Mouse (Mus musculus) spleen, postnatal 36 days (tissue): Measurements from ENCODE around the gene Gnai2.

Experiments used
- DNase-seq, 2 experiments: peaks; one replicate each; pipeline ENCODE4 v3.0.0; 2022; ENCODE audit warnings: low spot score in 2 of 2, mixed read lengths in 1 of 2

Gnai2 gene

DNA sequence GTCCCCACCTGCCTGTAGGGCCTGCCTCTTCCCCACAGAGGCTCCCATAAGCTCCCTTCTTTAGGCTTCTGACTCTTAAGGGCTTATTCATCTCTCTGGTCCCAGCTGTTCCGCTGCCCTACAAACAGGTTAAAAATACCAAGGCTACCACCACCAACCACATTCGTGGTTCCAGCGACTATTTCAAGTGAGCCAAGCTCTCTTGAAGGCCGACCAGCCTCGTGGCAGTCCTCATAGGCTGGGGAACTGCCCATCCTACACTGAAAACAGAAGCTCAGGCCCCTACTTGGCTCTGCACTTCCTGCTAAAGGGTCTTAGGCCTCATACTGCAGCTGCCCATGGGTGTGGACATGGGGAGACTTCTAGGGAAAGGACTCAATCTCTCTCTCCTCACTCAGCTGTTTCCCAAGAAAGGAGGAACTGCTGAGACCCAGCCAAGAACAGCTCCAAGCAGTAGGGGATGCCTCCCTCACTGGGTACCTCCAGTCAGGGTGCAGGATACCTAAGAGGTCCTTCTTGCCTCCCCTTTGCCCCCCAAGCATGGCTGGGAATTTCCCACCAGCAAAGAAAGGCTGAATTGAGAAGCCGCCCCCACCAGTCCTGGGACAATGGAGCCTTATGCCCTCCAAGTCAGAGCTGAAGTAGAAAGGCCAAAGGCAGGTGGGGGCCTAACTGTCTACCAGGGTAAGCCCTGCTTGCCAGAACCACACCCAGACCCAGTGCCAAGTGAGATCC, 23.5 kb downstream of the Gnai2 start:
- no peak for DNase-seq

DNA sequence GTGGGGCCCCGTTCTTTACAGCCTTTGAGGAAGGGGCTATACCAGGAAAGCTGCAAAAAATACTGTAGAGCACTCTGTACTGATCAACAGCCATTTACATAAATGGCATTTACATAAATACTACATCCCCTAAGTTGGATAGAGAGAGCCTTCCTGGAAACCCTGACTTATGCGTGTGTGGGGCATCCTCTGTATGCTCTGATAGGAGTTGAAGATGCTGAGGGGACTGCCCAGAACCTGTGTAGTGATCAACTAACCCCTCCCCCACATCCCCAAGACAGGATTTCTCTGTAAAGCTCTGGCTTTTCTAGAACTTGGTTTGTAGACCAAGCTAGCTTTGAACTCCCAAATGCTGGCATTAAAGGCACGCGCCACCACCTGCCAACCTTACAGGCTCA, 25.7 kb downstream of the Gnai2 start:
- no peak for DNase-seq

DNA sequence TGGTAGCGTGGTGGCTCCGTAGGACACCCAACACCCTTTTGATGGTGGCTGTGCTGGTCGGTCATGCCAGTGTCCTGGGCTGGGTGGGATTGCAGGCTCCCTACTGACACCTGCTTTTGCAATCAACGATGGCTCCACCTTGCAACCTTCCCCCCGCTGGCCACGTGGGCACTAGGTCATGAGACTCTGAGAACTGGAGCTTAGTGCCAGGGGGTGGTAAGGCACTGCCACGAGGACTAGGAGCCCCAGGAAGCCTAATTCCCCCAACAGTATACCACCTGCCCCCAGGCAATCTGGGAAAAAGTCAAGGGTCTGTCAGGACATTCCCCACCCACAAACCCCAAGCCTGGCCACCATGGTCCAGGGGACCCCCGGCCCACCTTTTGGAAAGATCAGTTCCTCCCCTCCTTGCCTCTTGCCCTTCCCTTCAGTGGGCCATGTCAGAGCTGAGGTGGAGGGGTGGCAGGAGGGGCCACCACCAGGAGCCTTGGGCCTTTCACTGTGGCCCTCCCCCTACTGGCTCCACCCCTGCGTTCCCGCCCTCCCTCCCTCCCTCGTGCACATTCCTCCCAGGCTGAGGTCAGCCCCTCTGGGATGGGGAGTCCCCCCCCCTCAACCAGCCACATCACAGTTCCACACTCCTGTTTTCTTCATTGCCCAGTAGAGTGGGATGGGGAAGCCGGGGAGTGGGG, 26.3 kb downstream of the Gnai2 start, which contains the start of gene Sema3b:
Gene Sema3b, minus strand, starts transcription at position 489 of the 692 bp plus-strand sequence.
- DNase-seq: no peak

DNA sequence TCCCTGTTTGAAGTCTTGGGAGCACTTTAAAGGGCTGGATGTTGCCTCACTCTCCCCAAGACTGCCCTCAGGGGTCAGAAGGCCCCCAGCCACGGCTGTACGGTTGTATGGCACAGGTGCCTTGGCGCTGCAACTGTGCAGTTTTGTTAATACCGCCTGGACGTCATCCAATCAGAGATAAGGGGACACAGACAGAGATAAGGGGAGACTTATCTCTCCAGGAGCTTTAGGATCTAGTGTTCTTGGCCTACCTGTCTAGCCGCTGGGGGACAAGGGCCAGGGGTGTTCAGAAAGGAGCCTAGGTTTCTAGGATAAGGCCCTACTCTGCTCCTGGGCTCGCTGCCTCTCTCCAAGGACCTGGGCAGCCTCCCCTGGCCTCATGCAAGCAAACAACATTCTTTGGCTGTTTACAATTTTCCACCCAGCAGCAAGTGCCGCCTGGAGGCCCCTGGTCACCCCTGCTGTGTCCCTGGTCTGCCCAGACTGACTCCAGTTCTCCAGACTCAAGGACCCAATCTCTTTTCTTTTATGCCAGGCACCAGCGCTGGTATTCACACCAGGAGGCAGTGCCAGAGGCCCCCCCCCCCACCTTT, 27.4 kb downstream of the Gnai2 start:
- no peak for DNase-seq

DNA sequence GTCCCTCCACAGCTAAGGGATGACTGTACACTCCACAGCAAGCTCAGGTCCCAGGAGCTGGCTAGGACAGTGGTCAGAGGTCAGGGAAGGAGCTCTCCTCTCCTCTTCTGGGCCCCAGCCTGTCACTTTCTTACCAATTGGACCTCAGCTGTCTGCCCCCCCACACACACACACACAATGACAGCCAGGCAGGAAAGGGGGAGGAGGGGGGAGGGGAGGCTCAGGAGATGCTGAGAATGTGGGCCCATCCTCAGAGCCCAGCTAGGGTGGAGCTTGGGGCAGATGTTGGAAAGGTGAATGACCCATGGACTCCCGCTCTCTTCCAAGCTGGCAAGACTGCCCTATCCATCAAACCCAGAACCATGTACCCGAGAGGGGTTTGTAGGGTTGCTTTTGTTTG, 28.1 kb downstream of the Gnai2 start:
- DNase-seq: no peak

DNA sequence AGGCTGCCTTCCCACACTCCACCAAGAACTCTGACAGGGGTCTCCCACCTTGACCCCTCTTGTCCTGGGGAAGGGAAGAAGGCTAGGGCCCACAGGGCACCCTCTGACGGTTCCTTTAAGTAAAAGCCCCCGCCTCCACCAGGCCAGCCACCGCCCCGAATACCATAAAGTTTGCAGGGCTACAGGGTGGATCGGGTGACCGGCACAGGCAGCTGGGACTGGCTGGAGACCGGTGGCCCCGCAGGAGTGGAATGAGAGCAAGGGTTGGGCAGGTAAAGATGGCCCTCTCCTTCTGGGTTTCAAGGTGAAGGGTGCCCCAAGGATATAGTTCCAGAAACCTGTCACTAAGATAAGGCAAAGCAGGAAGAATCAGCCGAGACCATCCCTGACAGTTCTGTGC, 28.6 kb downstream of the Gnai2 start:
- no peak for DNase-seq

DNA sequence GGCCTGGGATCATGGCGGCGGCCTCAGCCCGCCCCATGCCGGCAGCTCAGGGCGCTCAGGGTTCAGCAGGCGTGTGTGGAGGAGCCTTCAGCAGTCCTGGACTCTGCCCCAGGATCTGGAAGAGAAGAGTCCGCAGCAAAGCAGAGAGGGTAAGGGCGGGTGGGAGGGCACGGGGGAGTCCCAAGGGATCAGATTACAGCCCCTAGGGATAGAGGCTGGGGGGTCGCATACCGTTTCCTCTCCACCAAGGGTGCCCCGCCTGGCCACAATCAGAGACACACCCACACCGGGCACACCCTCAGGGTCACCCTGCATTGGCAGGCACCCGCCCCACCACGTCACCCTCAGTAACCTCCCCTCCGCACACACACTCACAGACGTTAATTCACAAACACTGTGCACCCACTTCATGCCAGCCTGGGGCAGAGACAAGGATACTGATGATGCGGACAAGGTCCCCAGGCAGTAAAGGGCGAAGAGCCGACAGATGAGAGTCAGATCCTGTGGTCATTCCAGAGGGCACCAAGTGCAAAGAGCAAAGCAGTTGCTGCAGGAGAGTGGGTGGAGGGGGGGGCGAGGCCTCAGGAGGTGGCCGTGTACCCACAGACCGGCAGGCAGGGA, 30.0 kb downstream of the Gnai2 start:
- DNase-seq: no peak

DNA sequence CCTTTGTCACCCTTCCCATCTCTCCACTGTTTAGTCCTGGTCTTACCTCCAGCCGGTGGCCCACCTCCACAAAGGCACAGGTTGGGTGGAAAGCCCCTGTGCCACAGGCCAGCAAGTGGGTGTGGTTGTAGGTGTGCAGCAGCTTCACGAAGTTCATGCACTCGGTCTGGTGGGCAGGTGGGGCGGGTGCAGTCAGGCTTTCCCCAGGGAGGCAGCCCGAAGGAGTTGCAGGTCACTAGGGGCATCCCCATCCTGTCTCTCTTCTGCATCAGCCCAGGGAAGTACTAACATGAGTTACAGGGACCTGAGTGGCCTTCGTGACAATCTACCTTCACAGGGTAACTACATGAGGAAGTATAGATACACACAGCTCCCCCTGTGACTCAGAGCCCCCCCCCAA, 31.9 kb downstream of the Gnai2 start:
- peak; percentile 66 to 70 for DNase-seq

DNA sequence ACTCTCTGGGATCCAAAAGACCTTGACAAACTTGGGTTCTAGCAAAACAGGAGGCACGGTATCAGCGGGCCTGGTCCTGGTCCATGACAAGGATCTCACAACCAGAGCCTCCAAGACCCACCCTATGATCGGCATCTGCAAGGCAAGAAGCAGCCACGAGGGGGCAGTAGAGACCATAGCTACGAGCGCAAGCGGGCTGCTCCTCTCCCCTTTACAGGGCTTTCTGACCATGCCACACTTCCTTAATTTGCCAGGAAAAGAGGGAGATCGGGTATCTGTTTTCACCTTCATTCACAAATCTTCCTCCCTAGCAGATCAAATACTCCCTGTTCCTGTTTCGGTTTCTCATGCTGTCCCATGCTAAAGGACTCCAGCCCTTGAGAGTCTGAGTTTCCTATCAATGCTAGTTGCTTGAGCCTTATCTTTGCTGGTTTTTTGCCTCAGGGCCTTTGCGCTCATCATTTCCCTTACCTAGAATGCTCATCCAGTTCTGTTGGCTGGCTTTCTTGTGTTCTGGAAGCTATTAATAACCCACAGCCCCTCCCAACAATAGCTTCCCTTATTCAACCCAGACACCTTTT, 33.0 kb downstream of the Gnai2 start:
- peak; percentile 81 to 84 for DNase-seq

DNA sequence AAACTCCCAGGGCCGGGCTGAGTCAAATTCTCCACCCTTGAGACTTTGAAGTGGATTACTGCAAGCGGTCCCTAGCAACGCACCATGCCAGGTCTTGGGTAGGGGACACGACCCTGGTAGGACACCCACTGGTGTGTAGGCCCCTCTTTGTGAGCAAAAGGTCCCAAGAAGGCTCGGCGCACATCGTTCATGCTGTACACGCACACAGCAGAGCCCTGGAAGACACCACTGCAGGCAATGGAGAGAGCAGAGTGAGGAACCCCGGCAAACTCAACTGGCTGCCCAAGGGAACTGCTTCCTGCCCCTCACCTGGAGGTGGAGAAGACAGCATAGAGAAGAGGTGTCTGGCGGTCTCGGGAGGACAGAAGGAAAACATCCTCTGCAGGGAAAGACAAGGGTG, 33.9 kb downstream of the Gnai2 start:
- no peak for DNase-seq

DNA sequence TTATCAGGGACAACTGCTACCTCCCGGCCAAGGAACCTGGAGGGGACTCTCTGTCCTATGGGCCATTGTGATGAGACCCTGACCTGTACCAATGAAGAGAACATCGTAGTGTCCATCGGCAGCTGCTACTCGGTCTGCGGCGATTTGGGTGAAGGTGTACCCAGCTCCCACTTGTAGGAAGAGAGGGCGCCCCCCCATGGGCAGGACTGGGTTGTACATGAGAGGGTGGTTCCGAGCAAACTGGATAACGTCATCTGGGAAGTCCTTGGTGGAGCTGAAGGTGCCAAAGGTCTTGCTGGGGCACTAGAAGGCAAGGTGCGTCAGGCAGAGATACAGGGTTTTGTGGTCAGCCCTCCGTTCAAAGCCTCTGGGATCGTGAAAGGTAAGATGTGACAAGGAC, 34.4 kb downstream of the Gnai2 start:
- no peak for DNase-seq

DNA sequence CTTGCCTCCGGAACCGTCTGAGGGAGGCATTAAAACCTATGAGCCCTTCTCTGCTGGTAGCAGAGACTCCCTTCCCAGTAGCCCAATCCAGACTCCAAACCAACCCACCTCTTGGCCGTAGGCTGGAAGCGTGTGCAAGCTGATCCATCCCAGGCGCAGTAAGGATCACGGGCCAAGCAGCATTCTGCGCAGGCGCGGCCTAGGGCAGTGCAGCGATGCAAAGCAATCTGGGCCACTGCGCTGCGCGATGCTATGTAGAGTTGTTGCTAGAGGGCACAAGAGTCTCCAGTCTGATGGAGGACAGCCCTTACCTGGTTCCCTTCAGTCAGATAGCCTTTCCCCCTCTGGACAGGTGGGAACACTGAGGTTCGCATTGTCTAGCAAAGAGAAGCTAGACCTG, 35.3 kb downstream of the Gnai2 start:
- DNase-seq: no peak

DNA sequence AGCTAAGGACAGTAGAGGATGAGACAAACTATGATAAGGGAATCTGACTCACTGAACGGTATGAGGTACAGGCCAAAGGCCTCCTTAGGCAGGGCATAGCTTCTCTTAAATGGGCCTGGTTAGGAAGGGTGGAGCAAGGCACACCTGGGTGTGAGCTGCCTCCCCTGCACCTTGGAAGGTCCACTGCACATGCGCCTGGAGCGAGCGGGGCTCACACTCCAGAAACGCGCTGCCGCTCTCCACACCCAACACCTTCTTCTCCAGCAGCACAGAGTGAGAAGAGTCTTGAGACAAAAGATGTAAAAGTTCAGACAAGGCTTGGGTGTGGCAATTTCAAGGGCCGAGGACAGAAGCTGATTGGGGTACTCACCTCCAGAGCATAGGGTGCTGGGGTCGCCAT, 35.7 kb downstream of the Gnai2 start:
- DNase-seq: no peak

DNA sequence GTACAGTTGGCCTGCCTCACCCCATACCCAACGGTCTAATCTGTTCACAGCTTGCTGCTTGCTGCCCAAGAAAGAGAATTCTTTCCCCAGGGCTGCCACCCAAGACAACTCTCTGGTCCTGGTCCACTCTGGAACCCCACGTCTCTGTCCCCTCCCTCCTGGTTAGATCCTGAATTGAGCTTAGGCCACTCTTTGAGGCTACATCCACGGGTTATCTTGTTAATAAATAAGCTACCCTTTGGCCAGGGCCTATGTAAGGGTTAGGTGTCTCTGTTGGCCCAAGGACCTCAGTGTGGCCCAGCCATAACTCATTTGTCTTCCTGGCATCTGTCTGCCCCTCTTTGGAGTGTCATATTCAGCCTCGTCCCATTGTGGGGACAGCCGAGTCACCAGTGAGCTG, 36.8 kb downstream of the Gnai2 start:
- DNase-seq: no peak

DNA sequence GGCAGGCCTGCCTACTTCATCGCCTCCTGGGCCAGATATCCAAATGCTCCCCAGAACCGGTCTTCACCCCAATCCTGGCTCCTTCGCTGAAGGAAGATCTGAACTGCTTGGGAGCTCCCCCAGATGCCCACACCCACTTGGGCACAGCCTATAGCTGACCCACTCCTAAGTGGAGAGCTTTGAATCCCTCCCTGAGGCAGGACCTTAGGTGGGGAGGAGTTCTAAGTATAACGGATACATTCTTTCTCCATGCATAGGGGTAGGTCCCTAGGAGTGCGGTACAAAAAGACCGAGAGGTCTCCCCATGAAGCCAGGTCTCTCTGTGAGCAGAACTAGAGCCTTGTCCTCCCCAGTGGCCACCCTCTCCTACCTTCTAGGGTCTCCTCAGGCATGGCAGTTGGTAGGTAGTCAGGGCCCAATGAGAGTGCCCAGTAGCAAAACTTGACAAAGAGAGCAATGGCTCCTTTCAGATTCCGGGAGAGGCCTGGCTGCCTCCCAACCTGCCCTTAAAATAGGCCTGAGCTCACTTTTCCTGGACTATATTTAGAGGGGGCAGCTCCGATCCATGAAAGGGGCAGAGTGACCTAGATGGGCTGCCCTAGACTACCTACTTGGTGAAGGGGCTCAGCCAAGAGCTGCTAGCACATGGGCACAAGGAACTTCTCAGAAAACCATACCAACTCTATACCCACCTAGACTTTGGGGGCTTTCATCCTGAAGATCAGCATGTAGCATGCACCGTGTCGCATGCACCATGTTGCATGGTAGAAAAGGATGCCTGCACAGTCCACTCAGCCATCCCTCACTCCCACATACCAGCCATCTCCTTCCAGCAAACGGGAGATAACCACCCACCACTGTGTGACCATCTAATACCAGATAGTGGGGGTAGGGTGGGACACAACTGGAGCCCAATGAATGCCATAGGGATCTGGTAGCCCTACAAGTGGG, 38.3 kb downstream of the Gnai2 start:
- no peak for DNase-seq

DNA sequence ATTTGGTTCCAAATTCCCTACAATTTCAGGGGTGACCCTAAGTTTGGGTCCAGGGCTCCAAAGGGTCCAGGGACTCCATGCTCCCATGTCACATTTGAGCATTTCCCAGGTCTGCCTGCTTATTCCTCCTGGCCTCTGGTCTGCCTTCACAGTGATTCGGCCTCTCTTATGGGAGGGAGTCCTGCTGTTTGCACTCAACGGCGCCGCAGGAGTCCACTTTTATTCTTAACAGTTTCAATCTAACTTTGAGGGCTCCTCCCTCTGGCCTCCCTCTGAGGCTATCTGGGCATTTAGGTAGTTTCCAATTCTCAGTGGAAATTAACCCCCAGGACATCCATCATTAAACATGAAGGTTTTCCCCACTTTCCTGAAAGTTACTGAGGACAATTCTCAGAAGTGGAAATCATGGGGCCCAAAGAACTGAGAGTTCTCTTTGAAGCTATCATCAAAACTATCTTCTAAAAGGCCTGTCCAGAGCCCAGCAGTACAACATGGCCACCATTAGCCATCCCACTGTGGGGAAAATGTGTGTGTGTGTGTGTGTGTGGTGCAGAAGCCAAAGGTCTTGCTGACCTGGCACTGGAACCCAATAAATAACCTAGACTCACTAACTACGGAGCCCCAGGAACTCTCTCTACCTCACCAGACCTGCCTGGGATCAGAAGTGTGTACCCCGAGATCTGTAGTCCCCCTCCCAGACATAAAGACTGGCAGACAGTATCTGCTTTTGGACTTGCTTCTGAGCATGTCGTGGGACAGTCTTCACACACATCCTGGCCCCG, 40.7 kb downstream of the Gnai2 start:
- DNase-seq: no peak

DNA sequence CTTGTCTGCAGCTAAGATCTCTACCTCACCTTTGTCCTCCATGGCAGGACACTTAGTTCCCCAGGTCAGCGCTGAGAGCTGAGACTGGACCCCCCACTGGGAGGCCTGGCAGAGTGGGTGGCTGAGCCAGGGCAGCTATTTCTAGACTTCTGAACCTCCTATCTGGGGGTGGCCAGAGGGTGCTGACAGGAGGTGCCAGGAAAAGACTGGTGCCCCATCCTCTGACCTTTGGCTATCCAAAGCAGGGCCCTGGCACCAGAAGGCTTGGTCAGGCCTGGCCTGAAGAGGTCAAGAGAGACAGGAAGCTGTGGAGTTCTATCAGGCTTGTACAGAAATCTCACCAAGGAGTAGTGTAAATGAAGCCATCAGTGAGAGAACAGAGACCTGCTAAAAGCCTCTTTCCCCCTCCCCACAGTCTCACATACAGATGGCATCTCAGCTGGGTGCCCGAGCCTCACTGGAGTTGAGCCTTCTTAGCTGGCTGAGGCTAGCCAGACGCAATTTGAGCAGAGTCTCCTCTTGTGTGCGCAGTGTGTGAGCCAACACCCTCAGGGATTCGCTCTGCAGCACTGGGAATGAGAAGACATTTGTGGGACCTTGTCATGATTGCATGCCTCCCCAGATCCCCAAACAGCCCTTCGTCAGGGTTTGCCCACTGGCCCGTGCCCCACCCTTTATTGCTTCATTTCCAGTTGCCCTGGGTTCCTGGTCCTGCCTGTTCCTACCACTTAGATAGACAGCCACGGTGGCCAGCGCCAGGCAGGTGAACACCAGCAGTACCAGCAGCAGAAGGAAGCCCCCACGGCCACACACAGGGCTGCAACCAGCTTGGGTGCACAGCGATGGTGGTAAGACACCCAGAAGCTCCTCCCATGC, 41.8 kb downstream of the Gnai2 start:
- DNase-seq: no peak

DNA sequence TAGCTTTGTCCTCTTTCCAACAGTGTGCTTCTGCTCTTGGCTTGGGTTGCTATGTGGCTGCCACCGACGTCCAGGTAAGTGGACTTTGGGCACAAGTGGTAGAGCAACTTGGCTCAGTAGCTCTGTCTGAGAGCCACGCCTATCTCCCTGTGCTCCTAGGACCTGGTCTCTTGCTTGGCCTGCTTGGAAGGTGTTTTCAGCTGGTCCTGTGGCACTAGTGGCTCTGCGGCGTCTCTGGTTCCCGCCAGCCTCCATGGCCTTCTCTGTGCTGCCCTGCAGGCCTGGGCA, 44.5 kb downstream of the Gnai2 start:
- DNase-seq: no peak

DNA sequence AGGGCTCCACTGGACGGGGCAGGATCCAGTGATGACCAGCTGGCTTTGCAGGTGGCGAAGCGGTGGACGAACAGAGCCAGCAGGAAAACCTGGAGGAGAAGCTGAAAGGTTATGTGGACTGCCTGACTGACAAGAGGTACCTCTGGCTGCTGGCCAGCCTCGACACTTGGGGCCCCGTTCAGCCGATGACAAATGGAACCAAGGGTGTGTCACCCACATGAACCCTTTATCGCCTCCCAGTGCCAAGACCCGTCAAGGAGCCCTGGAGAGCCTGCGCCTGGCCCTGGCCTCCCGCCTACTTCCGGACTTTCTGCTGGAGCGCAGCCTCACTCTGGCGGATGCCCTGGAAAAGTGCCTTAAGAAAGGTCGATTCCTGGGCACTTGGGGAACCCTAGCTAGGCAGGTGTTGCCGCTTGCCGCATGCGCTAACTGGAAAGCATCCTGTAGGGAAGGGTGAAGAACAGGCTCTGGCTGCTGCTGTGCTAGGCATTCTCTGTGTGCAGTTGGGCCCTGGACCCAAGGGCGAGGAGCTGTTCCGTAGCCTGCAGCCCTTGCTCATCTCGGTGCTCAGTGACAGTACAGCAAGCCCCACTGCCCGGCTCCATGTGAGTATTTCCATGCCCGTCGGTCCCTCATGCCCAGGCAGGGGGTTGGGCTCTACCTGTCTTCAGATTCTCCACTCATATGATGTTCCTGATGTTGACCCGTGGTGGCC, 45.0 kb downstream of the Gnai2 start:
- DNase-seq: peak; percentile 60 to 76
